Mouse (Mus musculus) embryonic fibroblast, embryonic 13.5 days (primary cell): ENCODE results near the gene Sh3pxd2b.

Experiments used
- CTCF ChIP-seq: IDR thresholded peaks from 2 replicates; pipeline ENCODE4 v1.5.1; 2011; ENCODE audit warnings: mild to moderate bottlenecking, control low read depth, low read length, moderate library complexity, borderline replicate concordance; ENCODE audit not compliant: insufficient read depth
- POLR2A ChIP-seq: IDR thresholded peaks from 2 replicates; pipeline ENCODE4 v1.6.1; 2011; ENCODE audit warnings: low read depth, mild to moderate bottlenecking, control low read depth, low read length, moderate library complexity

GRCm38 (mm10) chr11:32435410-32436060 lies 87.9 kb downstream of the Sh3pxd2b start:
- TF ChIP-seq CTCF (no peak), POLR2A (peak; percentile 46; the same call in 1 of the 2 replicates)
